Mouse (Mus musculus): ENCODE data around the gene Plrg1.

DNA sequence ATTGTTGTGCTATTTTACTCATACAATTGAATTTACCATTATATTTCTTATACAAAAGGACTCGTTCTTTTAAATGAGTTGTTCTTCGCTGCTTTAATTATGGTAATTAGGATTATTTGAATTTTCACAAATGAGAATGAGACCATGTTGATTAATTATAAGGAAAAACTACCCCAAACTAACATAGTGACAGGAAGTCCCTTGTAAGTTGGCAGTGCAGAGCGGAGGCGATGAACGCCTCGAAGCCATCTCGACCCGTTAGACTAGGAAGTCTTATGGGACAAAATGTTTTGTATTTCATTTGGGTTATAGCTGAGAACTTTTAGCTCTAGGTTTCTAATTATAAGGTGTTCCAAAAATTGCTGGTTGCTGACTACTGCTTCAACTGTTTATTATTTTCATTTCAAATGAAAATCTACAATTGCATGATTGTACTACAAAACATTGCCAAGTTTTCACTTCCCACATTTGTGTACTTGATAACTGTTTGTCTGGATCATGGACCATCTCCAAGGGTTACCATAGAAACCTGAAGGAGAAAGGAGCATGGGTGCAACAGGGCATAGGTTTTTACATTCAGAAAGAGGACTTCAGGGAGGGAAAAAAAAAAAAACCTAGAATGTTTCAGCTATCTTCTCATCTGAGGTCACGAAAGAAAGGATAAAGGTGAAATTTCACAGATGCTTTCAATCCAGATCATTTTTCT lies 27.6 kb upstream of the Plrg1 start:
- no peak for TF ChIP-seq CTCF (IDR thresholded peaks at IDR 0.05; ENCODE audit: extremely low read depth, insufficient read depth, insufficient read length, insufficient replicate concordance)
- TF ChIP-seq POLR2A (IDR thresholded peaks at IDR 0.05; ENCODE audit: low read depth, low read length), result no peak

All from spleen, adult 2 months (tissue).